Mouse (Mus musculus) mouse trophoblast stem cell (cell line): ENCODE results near the gene Gabrb1.

Experiments used
- in situ Hi-C, 2 experiments: fragments of 300-500 bp; cut with MseI, MboI; formaldehyde crosslinking; loops; 2 replicates in 1 of 2; 3 replicates in 1 of 2; pipeline ENCODE4 v1.15.1; 2025

Gene Gabrb1

DNA sequence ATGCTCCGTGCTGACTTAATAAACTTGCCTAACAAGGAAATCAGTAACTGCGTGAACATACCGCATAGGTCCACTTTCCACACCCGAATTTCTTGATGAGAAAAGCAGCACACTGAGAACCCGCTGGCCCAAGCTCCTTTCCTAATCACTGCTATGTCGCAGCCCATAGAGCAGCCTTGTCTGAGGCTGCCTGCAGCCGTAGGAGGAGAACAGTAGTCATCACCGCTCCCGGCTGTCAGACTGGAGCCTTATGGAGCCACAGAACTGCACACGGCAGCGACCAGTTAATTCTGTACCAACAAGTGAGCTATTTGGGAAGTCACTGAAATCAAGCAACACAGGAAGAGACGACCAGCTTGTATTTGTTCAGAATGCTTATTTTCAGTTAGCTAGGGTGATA, 500.8 kb downstream of the Gabrb1 start:
- in situ Hi-C loops: no loop called here

DNA sequence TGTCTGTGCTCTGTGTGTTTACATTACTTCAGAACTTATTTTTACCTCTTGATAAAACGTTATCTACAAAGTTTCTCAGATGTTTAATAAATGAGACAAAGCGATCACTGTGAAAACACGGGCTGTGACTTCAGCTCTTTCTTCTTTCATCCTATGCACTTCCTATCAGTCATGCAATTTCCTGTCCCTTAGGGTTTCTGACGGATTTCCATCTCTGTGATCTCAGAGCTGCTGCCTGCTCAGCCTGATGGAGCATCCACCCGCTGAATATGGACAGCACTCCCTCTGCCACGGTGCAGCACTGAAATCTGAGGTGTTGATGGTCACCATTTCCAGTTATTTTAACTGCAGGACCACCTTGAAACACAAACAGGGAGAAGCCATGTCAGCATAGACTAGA, 501.6 kb downstream of the Gabrb1 start:
- in situ Hi-C loops: no loop called here

GRCm38 (mm10) chr5:72160781-72161485, 503.0 kb downstream of the Gabrb1 start:
- in situ Hi-C loops: no loop called here

DNA sequence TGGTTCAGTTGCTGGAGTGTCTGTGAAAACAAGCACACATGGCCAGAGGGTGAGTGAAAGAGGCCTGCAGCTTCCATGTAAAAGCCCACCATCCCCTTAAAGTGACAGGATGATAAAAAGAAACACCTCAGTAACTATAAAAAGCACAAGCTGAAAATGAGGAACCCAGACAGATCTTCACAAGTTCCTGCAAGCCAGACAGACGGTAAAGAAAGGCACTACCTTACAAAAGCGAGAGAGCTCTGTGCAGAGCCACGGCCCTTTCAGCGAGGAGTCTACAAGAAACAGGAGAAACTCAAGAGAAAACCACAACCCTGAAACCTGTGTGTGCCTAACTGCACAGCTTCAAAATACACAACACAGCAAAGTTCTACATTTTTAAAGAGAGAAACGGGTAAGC, 504.9 kb downstream of the Gabrb1 start:
- in situ Hi-C loops: no loop called here

GRCm38 (mm10) chr5:72164386-72164785, 506.5 kb downstream of the Gabrb1 start:
- in situ Hi-C loops: no loop called here

GRCm38 (mm10) chr5:72167594-72168284, 509.8 kb downstream of the Gabrb1 start, which contains the start of gene Commd8:
Commd8 (minus strand) TSS chr5:72168189.
- in situ Hi-C loops: no loop called here

- in situ Hi-C loops: no loop called here
Measured at GRCm38 (mm10) chr5:72168285-72168621, 510.3 kb downstream of the Gabrb1 start.

- in situ Hi-C loops: loop anchor here (5.0 kb wide), 1 partner anchor 97 kb away; no protein-coding TSS in a partner anchor
Measured at GRCm38 (mm10) chr5:72170067-72170466, 512.2 kb downstream of the Gabrb1 start.

GRCm38 (mm10) chr5:72172675-72173074, 514.8 kb downstream of the Gabrb1 start:
- in situ Hi-C loops: loop anchor here (5.0 kb wide), 1 partner anchor 95 kb away; no protein-coding TSS in a partner anchor

DNA sequence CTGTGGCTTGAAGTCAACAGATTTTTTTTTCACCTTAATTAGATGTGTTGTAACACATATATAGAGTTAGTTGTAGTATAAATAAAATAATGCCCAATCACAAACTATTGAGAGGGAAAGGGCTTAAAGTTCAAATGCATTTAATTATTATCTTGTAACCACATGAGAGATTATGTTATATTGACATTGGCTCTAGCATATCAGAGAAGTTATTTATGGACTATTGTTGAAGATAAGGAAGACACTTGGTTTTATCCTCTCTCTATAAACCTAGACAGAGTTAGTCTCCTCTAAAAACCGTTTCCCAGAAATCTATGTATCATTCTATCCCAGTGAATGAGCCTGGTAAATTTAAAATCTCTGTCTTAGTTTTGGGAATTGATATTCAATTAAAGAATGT, 515.6 kb downstream of the Gabrb1 start:
- in situ Hi-C loops: loop anchor here (5.0 kb wide), 1 partner anchor 94 kb away; no protein-coding TSS in a partner anchor

- in situ Hi-C loops: no loop called here
Measured at GRCm38 (mm10) chr5:72175050-72175449, 517.1 kb downstream of the Gabrb1 start.

DNA sequence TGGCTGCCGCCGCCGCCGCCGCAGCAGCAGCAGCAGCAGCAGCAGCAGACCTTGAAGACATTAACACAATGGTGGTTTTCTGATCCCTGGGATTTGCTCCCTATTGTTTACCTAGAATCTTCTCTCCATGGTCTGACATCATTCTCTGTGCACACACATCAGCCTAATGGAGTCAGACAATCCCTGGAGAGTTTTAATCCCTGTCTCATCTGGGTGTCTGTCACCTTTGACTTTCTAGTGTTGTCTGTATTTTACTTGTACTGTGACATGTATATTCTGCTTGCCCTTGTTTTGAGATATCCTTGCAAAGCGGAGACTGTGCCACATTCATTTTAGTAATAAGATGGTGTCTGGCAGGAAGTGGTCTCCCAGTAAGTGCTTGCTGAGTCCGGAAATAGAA, 517.6 kb downstream of the Gabrb1 start:
- in situ Hi-C loops: no loop called here

- in situ Hi-C loops: no loop called here
Measured at GRCm38 (mm10) chr5:72181194-72181593, 523.3 kb downstream of the Gabrb1 start.

- in situ Hi-C loops: no loop called here
Measured at GRCm38 (mm10) chr5:72182804-72183203, 524.9 kb downstream of the Gabrb1 start.

GRCm38 (mm10) chr5:72183929-72184328, 526.0 kb downstream of the Gabrb1 start:
- in situ Hi-C loops: no loop called here

DNA sequence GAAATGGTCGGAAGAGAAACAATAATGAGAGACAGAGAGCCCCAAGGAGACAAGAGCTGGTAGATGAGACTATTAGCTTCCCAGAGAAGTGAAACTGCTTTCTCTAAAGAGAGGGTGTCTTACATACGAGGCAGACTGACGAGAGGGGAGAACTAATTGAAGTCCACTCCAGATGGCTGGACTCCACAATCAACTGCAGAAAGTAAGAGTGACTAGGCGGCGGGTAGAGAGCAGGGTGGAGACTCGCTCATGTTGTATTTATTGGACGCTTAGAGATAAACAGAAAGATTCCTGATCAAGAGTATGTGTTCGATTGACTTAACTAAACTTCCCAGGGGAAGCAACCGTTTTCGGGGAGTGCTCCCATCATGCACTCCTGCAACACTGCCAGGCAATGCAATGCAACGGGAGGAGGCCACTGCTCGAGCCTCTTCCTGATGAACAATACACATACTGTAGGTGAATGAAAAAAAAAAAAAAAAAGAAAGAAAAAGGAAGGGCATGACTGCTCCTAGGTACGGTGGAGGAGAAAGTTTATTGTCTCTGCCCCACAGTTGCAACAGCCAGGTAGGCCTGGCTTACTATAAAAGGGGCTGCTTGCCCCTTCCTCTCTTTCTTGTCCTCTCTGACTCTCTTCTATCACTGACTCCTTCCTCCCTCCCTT, 526.7 kb downstream of the Gabrb1 start:
- in situ Hi-C loops: no loop called here

GRCm38 (mm10) chr5:72191154-72191553, 533.2 kb downstream of the Gabrb1 start:
- in situ Hi-C loops: no loop called here

- in situ Hi-C loops: no loop called here
Measured at GRCm38 (mm10) chr5:72191932-72192331, 534.0 kb downstream of the Gabrb1 start.

DNA sequence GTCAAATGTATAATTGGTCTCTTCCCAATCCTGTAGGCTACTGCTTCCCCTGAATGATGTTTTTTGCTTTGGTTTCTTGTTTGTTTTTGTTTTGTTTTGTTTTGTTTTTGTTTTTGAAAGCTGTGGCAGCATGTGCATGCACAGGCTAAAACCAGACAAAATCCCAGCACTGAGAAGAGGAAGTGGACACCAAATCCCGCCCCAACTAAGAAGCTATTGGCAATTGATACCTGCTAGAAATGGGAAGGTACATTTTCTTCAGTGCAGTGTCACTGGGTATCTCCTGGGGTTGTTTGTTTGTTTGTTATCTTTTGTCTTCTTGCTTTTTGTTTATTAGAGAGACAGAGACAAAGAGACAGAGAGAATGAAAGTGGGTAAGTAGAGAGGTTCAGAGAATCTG, 537.5 kb downstream of the Gabrb1 start:
- in situ Hi-C loops: no loop called here
